Mouse (Mus musculus) cerebellum, adult 2 months (tissue): Measurements from ENCODE around the gene Zbtb22.

Experiments used
- CTCF ChIP-seq: fragments of 200-500 bp; IDR thresholded peaks from 2 replicates; pipeline ENCODE4 v1.5.1; 2011; ENCODE audit warnings: low read depth, mild to moderate bottlenecking, control low read depth, low read length, moderate library complexity, borderline replicate concordance; ENCODE audit not compliant: insufficient read depth
- POLR2A ChIP-seq: fragments of 200-500 bp; IDR thresholded peaks from 2 replicates; pipeline ENCODE4 v1.6.1; 2011; ENCODE audit warnings: low read length, control low read depth, borderline replicate concordance; ENCODE audit not compliant: insufficient read depth

DNA sequence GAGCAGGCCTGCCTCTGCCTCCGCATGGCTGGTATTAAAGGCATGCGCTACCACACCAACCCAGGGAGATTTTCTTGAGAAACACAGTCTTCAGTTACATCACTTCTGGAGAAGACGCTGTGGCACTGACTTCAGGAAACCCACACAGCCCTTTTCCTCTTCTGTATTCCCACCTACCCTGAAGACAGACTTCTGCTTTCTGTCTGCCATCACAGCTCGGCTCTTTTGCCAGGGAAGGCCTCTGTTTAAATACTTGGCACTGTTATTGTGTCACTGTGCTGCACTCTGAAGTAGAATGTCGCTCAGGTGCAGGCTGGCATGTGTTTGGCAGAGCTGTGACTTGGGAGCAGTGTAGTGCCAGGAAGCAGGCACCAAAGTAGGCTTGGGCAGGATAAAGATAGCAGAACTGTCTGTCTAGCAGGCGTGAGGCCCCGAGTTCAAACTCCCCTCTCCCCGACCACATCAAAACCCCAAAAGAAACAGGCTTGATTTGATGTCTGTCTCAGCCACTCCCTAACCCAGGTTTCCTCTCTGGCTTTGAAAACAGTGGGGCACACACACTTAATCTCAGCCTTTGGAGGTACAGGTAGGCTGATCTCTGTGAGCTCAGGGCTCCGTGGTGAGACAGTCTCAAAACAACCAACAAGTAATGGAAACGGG lies 31.9 kb downstream of the Zbtb22 start:
- TF ChIP-seq CTCF (no peak), POLR2A (no peak)
